Mouse (Mus musculus): ENCODE data around the gene Zfp593. TPM values are rescaled to one million over a fixed set of nuclear protein-coding genes. Genes with fewer than 3 reads are reported as not detected.
"Not testable (repeated sequence)": the region's sequence is repeated elsewhere in the genome, so short reads cannot be mapped to it uniquely, and the experiment has no call there.

The Zfp593 gene
- polyA plus RNA-seq, 1 experiment from 2014 or later: 3.8 TPM

- H3K4me3 ChIP-seq (ENCODE audit: inconsistent target); H3K27ac ChIP-seq; H3K79me2 ChIP-seq (ENCODE audit: inconsistent target); H3K36me3 ChIP-seq (ENCODE audit: inconsistent target): not testable (repeated sequence)
Observed at GRCm38 (mm10) chr4:134269622-134270021, 24.2 kb upstream of the Zfp593 start.

DNA sequence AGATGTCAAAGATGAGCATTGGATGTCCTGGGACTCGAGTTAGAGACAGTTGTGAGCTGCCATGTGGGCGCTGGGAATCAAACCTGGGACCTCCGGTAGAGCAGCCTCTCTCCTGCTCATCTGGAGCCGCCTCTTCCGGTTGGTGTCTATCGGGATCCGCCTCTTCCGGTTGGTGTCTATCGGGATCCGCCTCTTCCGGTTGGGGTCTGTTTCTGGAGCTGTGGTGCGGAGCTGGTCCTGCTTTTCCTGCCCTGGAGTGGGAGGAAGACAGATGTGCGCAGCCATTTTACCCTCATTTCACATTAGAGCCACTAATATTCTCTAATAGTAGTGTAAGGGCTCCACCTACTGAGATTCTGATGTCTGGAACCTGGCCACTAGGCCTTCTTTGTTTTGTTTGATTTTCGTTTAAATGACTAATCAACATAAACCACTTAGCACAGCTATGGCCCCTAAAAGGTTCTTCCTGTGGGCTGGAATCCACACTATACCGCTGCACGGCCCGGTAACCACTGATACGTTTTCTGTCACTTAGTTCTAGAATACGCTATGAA is 22.8 kb upstream of the Zfp593 start:
- no peaks in the 10 kb centered on the region for H3K79me2 ChIP-seq (ENCODE audit: inconsistent target)
- no peak overlapping the region for H3K27ac ChIP-seq
- 58% methylated on average over 19 of the region's 19 CpGs for whole genome bisulfite sequencing (ENCODE audit: missing documents)
- H3K4me3 ChIP-seq (ENCODE audit: inconsistent target): no peak overlapping the region
- H3K36me3 ChIP-seq (ENCODE audit: inconsistent target): no peaks in the 10 kb centered on the region

GRCm38 (mm10) chr4:134265860-134266585 is 20.6 kb upstream of the Zfp593 start:
- Histone ChIP-seq H3K36me3 (ENCODE audit: inconsistent target) (no peaks in the 10 kb centered on the region), H3K27ac (no peak overlapping the region), H3K79me2 (ENCODE audit: inconsistent target) (no peaks in the 10 kb centered on the region), H3K4me3 (ENCODE audit: inconsistent target) (no peak overlapping the region)
- 88% methylated on average over 9 of the region's 9 CpGs for WGBS (ENCODE audit: missing documents)

GRCm38 (mm10) chr4:134263191-134263590 is 17.8 kb upstream of the Zfp593 start:
- 43% methylated on average over 6 of the region's 6 CpGs for WGBS (ENCODE audit: missing documents)

DNA sequence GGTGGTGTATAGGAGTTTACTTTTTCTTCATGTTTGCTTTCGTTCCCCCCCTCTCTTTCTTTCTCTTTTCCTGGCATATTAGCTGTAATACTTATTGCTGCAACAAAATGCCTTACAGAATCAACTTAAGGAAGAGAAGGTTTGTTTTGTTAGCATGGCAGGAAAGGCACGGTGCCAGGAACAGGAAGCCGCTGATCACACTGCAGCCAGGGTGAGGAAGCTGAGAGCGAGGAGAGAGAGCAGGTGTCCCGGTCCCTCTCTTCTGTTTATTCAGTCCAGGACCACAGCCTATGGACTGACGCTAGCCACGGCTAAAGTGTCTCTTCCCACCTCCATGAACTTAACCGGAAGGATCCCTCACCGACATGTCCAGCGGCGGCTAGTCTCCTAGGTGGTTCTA is 13.0 kb upstream of the Zfp593 start:
- WGBS (ENCODE audit: missing documents): 23% methylated on average over 11 of the region's 11 CpGs
- H3K79me2 ChIP-seq (ENCODE audit: inconsistent target): no peaks in the 10 kb centered on the region
- no peak overlapping the region for H3K27ac ChIP-seq
- H3K4me3 ChIP-seq (ENCODE audit: inconsistent target): no peak overlapping the region
- no peaks in the 10 kb centered on the region for H3K36me3 ChIP-seq (ENCODE audit: inconsistent target)

More at GRCm38 (mm10) chr4:134263191-134263590, 17.8 kb upstream of the Zfp593 start:
- no peak overlapping the region for H3K27ac ChIP-seq
- no peak overlapping the region for H3K4me3 ChIP-seq (ENCODE audit: inconsistent target)
- no peaks in the 10 kb centered on the region for H3K36me3 ChIP-seq (ENCODE audit: inconsistent target)
- no peaks in the 10 kb centered on the region for H3K79me2 ChIP-seq (ENCODE audit: inconsistent target)

GRCm38 (mm10) chr4:134257198-134258009 is 12.0 kb upstream of the Zfp593 start:
- no peaks in the 10 kb centered on the region for H3K79me2 ChIP-seq (ENCODE audit: inconsistent target)
- WGBS (ENCODE audit: missing documents): 58% methylated on average over 11 of the region's 11 CpGs
- H3K4me3 ChIP-seq (ENCODE audit: inconsistent target): no peak overlapping the region
- H3K36me3 ChIP-seq (ENCODE audit: inconsistent target): no peaks in the 10 kb centered on the region
- no peak overlapping the region for H3K27ac ChIP-seq

DNA sequence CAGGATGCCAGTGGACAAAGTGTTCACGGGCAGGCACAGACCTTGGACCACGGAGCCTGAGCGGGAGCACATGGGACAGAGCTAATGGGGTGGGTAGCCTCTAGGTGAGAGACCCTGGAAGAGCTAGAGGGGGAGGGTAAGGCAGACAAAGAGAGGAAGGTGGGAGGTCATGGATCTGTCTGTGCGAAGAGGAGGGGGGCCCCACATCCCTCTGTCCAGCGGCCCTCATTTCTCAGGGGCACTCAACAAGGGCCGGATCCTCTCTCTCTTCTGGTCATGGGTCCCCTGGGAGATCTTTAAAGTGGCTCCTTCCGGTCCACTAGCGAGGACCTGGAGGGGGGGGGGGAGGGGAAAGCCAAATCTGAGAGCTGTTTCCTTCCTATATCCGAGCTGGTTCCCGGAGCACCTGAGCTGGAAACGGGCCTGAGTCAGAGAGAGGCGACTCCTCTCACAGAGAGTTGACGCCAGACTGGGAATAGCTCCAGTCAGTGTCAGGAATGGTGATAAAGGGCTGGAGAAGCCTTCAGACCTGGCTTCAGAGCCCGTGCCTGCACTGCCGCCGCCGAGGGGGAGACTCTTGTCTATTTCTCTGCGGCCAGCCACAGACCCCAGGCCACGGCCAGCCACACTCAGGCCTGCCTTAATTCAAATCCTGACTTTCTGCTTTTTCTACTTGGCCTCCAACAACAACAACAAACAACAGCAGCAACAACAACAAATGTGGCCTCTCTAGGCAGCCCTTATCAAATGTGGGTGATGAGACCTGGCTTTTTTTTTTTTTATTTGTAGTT is 11.2 kb upstream of the Zfp593 start:
- no peak overlapping the region for H3K27ac ChIP-seq
- no peak overlapping the region for H3K4me3 ChIP-seq (ENCODE audit: inconsistent target)
- H3K79me2 ChIP-seq (ENCODE audit: inconsistent target): no peaks in the 10 kb centered on the region
- 73% methylated on average over 16 of the region's 19 CpGs for whole genome bisulfite sequencing (ENCODE audit: missing documents)
- H3K36me3 ChIP-seq (ENCODE audit: inconsistent target): no peaks in the 10 kb centered on the region

- no peak overlapping the region for H3K4me3 ChIP-seq (ENCODE audit: inconsistent target)
- H3K27ac ChIP-seq: no peak overlapping the region
- 81% methylated on average over 4 of the region's 4 CpGs for WGBS (ENCODE audit: missing documents)
- no peaks in the 10 kb centered on the region for H3K36me3 ChIP-seq (ENCODE audit: inconsistent target)
- no peaks in the 10 kb centered on the region for H3K79me2 ChIP-seq (ENCODE audit: inconsistent target)
Observed at GRCm38 (mm10) chr4:134255854-134256253, 10.5 kb upstream of the Zfp593 start.

GRCm38 (mm10) chr4:134254835-134255234 is 9.4 kb upstream of the Zfp593 start:
- no peak overlapping the region for H3K27ac ChIP-seq
- H3K4me3 ChIP-seq (ENCODE audit: inconsistent target): no peak overlapping the region
- WGBS (ENCODE audit: missing documents): 70% methylated on average over 3 of the region's 3 CpGs
- H3K36me3 ChIP-seq (ENCODE audit: inconsistent target): no peaks in the 10 kb centered on the region
- H3K79me2 ChIP-seq (ENCODE audit: inconsistent target): no peaks in the 10 kb centered on the region

DNA sequence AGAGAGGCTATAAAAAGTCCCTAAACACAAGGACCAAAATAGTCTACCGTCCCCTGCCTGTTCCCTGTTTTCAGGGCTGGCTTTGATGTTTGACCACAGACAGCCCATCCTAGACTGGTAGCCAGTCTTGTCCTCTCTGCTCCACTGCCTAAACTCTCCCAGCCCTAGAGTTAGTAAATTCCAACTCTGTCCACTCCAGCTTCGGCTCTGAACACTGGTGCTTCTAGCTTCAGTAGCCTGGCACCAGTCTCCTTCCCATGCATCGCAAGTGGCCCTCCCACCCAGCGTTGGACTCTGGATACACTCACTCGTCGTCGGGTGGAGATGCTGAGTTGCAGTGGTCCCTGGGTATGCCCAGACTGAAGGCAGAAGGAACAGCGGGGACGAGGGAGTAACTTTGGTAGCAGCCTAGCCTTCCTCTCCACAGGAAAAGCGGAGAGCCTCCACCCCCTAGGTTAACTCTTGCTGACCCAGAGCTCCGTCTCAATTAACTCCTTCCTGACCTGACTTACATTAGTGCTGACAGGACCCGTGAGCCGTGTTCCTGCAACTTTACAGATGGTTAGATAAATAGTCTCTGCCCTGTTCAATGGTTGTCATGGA is 8.4 kb upstream of the Zfp593 start, which contains the start of gene Grrp1:
TSS of gene Grrp1 (minus strand) at position 385 of the 603 bp plus-strand sequence.
- Histone ChIP-seq H3K79me2 (ENCODE audit: inconsistent target) (no peaks in the 10 kb centered on the region), H3K27ac (no peak within 1 kb of the TSS), H3K36me3 (ENCODE audit: inconsistent target) (no peaks in the 10 kb centered on the region), H3K4me3 (ENCODE audit: inconsistent target) (no peak within 1 kb of the TSS)
- 20% methylated on average over 13 of the region's 13 CpGs for WGBS (ENCODE audit: missing documents)

DNA sequence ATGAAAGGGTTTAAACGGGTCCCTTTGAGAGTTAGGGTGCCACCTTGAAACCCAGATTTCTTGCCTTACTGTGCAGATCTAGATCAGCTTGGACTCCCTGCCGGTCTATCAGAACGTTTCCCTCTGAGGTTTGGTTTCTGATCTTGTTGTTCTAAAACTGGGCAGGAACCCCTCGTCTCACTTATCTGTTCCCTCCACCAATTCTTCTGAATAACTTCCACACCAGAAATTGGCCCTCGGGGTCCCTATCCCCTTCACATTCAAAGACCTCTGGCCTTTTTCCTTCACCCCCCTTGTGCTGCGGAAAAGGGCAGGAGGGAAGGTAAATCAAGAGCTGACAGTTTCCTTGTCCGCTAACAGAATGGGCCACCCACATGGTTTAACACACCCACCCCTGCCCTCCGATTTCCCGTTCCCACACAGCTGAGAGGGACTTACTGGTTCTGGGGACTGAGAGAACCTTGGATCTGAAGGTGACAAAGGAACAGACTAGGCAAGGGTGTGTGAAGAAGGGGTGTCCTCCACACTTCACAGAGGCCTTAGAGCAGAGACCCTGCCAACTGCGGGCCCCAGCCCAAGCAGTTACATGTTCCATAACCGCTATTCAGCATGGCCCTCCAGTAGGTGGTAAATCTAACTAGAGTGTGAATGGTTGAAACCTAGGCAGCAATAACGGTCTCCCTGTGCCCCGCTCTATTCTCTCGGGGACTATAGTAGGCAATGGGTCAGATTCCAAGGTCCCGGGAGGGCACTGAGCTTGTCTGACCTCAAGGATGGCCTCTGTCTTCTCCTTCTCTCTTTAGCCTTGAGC is 7.7 kb upstream of the Zfp593 start:
- Histone ChIP-seq H3K27ac (no peak overlapping the region), H3K4me3 (ENCODE audit: inconsistent target) (no peak overlapping the region), H3K36me3 (ENCODE audit: inconsistent target) (no peaks in the 10 kb centered on the region), H3K79me2 (ENCODE audit: inconsistent target) (no peaks in the 10 kb centered on the region)
- 36% methylated on average over 15 of the region's 15 CpGs for WGBS (ENCODE audit: missing documents)

GRCm38 (mm10) chr4:134252131-134252910 is 6.9 kb upstream of the Zfp593 start:
- no peak overlapping the region for H3K27ac ChIP-seq
- H3K4me3 ChIP-seq (ENCODE audit: inconsistent target): no peak overlapping the region
- WGBS (ENCODE audit: missing documents): 32% methylated on average over 22 of the region's 22 CpGs
- no peaks in the 10 kb centered on the region for H3K79me2 ChIP-seq (ENCODE audit: inconsistent target)
- no peaks in the 10 kb centered on the region for H3K36me3 ChIP-seq (ENCODE audit: inconsistent target)
